Mouse (Mus musculus): Measurements from ENCODE around the gene Dido1.

Dido1 gene

DNA sequence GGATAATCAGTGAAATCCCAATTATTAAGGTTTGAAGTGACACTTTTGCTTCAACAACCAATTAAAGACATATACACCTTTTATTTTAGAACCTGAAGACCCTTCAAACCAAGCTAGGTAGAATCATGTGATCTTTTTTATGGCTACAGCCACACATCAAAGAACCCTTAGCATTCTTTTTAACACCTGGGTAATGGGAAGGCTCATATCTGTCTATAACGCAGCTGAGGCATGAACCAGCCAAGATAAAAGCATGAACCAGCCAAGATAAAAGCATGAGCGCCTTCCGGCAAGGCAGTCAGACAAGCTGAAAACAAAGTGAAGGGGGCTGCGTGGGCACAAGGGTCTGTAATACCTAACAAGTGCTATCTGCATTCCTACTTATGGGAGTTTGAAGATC, 25.8 kb downstream of the Dido1 start:
- no peak for DNase-seq (ENCODE audit: low spot score)

DNA sequence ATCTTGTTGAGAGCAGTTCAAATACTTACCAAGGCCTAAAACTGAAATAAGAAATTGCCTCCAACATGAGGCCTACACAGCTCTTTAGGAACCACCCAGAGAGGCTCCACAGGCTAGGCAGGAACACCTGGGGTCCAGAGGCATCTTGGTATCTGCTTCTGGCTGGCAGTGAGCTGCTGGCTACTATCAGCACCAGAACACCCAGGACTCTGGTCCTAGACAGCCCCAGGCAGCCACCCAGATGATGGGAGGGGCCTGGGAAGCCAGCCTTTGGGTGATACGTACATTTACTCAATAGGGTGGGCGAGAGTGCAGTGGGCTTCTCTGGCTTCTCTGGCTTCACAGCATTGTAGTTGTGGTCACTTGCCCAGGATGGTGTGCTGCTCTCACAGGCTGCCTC, 26.3 kb downstream of the Dido1 start:
- no peak for DNase-seq (ENCODE audit: low spot score)

- no peak for DNase-seq (ENCODE audit: low spot score)
Measured at GRCm38 (mm10) chr2:180681225-180681624, 28.6 kb downstream of the Dido1 start.

- DNase-seq (ENCODE audit: low spot score) = peak; percentile 52
Measured at GRCm38 (mm10) chr2:180678609-180679140, 31.1 kb downstream of the Dido1 start.

DNA sequence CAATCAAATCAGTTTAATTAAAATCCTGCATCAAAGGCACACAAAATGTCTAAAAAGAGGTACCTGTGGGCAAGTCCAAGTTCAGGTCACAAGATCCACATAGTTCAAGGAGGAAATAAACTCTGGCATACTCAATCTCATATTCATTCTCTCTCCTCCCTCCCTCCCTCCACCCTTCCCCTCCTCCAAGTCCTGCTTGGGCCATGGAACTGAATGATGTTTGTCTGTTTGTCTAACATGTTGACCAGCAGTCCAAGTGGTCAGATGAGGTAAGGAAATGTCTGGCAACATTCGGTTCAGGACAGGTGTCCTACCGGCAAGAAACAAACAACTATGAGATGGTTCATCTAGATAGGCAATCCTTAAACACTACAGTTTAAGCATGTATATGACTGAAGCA, 33.1 kb downstream of the Dido1 start:
- DNase-seq (ENCODE audit: low spot score) = no peak

DNA sequence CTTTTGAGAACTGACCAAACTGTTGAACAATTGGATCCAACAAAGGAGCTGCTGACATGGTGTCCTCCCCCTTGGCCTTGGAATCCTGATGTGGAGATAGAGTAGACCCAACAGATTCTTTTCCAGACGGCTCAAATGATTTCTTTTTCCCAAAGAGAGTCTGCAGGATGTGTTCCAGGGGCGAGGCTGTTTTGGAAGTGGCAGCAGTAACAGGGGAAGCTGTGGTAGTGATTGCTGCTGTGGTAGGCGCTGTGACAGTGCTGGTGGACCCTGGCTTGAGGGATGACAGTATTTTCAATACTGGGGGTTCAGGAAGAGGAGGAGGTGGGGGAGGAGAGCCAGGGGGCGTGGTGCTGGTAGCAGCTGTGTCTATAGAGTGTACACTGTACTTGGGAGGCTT, 47.8 kb downstream of the Dido1 start:
- DNase-seq (ENCODE audit: low spot score) = no peak

DNA sequence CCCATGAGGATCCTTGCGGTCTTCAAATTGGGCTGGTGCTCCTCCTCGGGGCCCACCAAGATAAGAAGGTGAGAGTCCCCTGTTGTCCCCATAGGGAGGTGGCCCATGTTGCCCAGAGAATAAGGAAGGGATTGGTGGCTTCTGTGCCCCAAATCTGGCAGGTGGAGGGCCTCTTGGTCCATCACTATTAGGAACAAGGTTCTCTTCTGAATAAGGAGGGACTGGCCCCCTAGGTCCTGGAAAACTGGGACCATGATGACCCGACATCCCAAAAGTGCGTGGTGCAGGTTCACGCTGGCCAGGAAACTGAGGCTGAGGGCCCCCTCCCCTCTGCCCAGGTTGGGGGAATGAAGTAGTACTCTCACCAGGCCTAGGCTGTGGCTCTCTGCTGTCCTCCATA, 49.3 kb downstream of the Dido1 start:
- DNase-seq (ENCODE audit: low spot score) = no peak

DNA sequence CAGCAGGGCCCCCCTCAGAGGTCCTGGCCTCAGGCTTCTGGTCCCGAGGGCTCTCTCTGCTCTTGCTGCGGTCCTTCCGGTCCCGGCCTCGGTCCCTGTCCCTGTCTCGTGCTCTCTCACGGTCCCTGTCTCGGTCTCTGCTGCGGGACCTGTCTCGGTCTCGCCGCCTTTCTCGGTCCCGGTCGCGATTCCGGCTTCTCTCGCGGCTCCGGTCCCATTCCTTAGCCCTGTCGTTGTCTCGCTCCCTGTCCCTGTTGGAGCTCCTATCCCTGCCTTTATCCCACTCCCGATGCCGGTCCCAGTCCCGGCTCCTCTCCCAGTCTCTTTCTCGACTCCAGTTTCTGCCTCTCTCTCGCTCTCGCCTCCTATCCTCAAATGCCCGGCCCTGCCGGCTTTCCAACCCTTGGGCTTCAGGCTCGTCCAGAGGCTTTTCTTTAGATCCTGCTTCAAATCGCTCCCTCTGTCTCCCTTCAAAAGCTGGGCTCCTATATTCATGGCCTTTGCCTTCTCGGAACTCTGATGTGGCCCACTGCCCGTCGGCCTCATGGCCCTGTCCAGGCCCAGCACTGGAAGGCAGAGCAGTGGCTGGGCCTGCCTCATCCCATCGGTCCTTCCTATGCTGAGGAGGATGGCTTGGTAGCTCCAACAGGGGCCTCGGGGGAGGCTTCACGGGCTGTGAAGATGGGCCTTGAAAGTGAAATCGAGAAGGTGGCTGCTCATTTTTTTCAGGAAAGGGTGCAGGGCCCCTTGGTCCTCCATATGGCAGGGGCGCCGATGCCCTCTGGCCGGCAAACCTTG, 50.2 kb downstream of the Dido1 start:
- no peak for DNase-seq (ENCODE audit: low spot score)

GRCm38 (mm10) chr2:180658381-180658780, 51.4 kb downstream of the Dido1 start:
- no peak for DNase-seq (ENCODE audit: low spot score)

GRCm38 (mm10) chr2:180657394-180658013, 52.3 kb downstream of the Dido1 start:
- DNase-seq (ENCODE audit: low spot score) = peak; percentile 72

DNA sequence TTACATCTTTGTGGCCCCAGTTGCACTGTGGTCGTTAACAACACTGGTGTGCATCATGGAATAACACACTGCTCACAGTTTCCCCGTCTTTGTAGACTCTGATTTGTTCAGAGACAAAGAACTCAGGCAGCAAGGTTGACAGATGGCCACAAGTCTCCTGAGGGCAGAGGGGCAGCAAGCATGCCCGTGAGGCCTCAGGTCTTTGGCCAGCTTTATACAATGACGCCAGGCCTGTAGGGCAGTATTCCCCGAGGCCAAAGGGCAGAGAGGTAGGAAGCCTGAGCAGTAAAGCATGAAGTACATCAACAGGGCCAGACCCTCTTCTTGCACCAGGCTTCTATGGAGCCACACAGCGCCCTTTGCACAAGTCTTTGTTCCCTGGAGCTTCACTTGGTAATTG, 54.6 kb downstream of the Dido1 start:
- DNase-seq (ENCODE audit: low spot score) = no peak

- DNase-seq (ENCODE audit: low spot score) = no peak
Measured at GRCm38 (mm10) chr2:180654666-180655065, 55.1 kb downstream of the Dido1 start.

GRCm38 (mm10) chr2:180646841-180647240, 63.0 kb downstream of the Dido1 start:
- DNase-seq (ENCODE audit: low spot score) = no peak

- DNase-seq (ENCODE audit: low spot score) = no peak
Measured at GRCm38 (mm10) chr2:180643626-180644025, 66.2 kb downstream of the Dido1 start.

GRCm38 (mm10) chr2:180642555-180643260, 67.1 kb downstream of the Dido1 start, which contains the start of gene Tcfl5:
Gene Tcfl5, minus strand, starts transcription at chr2:180642708.
- no peak for DNase-seq (ENCODE audit: low spot score)

DNA sequence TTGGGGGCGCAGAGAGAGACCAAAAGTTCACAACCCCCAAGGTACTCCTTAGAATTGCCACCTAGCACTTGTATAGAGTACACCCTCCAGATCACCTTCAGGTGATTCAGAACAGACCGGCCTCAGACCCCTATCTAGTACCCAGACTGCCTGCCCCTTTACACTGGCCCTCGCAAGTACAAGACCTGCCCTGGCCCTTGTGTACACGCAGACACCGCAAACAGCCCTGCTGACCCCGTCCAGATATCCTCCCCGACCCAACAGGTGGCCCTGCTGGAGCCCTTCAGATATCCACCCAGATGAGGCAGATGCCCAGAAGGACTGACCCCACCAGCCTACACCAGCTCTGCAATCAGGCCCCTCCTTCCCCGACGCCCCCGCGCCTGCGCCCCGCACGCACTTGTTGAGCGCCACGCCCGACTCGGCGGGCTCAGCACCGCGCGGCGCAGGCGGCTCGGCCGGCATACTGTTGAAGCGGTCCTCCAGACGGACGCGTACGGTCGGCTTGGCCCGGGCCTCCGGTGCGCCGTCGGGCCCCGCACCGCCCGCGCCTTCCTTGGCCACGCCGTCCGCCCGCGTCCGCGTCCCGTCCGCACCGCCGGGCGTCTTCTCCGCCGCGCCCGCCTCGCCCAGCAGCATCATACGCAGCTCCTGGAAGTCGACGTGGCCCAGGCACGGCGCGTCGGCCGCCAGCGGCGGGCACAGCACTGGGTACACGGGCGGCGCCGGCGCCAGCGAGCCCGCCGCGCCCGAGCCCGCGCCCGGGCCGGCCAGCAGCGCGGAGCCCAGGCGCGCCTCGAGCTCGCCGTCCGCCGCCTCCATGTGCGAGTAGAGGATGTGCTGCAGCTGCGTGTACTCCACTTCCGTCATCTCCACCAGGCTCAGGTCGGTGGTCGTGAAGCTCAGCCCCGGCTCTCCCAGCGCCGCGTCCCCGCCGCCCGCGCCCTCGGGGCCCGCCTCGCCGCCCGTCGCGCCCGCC, 67.9 kb downstream of the Dido1 start:
- DNase-seq (ENCODE audit: low spot score) = no peak

DNA sequence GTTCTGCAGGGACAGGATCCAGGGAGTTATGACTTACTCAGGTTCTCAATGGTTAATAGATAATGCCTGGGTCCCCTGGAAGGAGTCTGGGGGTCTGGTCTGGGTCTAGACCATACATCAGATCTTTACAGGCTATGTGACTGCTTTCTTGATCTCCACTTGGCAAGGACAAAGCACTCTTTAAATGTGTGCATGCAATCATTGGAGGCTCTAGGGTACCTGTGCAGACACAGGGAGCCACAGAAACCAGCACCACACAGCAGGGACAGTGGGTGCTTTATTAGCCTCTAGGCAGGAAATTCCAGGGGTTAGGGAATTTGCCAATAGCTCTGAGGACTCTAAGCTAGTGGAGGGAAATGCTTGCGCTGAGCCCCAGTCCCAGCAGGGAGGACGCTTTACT, 97.9 kb downstream of the Dido1 start:
- no peak for DNase-seq (ENCODE audit: low spot score)

DNA sequence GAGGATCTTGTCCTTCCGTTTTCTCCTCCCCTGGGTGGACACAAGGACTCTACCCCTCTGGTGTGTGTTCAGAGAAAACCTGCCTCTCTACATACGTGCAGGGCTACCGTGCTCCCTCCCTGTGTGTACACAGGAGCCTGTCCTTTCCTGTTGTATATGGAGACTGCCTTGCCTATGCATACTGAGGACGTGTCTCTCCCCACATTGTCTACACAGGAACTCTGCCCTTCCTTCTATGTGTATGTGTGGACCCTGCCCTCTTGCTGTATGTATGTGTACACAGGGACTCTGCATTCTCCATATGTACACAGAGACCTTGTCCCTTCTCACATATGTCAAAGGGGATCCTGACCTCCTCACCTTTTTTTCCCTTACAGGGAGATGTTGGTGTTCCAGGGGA, 99.5 kb downstream of the Dido1 start:
- no peak for DNase-seq (ENCODE audit: low spot score)
